In the genomic region with DNA sequence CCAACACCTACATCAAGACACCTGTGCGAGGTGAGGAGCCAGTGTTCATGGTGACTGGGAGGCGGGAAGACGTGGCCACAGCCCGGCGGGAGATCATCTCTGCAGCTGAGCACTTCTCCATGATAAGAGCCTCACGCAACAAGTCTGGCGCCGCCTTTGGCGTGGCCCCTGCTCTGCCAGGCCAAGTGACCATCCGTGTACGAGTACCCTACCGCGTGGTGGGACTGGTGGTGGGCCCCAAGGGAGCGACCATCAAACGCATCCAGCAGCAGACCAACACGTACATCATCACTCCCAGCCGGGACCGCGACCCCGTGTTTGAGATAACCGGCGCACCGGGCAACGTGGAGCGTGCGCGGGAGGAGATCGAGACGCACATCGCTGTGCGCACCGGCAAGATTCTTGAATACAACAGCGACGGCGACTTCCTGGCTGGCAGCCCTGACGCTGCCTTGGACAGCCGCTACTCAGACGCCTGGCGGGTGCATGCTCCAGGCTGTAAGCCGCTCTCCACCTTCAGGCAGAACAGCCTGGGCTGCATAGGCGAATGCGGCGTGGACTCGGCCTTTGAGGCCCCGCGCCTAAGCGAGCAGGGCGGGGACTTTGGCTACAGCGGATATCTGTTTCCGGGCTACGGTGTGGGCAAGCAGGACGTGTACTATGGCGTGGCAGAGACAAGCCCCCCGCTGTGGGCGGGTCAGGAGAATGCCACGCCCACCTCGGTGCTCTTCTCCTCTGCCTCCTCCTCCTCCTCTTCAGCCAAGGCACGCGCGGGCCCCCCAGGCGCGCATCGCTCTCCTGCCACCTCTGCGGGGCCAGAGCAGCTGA, we compare ENCODE assay signal across 8 mouse cellular contexts. TPM values are rescaled to one million over a fixed set of nuclear protein-coding genes. Genes with fewer than 3 reads are reported as not detected.
DNase-seq lines count a peak whose midpoint lies in the region; ATAC-seq and TF ChIP-seq lines count a peak whose summit lies in the region.

No protein-coding gene starts in this region.

- H3K36me3 ChIP-seq in forebrain, postnatal 0 days (ENCODE audit: insufficient read depth) = peaks cover 47% of the 10 kb centered on the region
- H3K36me3 ChIP-seq in liver, embryonic 14.5 days (replicated peaks; ENCODE audit: control insufficient read depth, insufficient read depth, low read depth) = no peaks in the 10 kb centered on the region
- H3K36me3 ChIP-seq in neural tube, embryonic 12.5 days = peaks cover 51% of the 10 kb centered on the region

- peak overlapping the region; percentile 78 for H3K4me2 ChIP-seq in forebrain, postnatal 0 days (ENCODE audit: low read depth)
- H3K4me2 ChIP-seq in liver, embryonic 14.5 days (ENCODE audit: low read depth) = peak overlapping the region; percentile 91
- H3K4me2 ChIP-seq in neural tube, embryonic 12.5 days (replicated peaks) = peak overlapping the region; percentile 89

- peak overlapping the region; percentile 60 for H3K4me3 ChIP-seq in forebrain, postnatal 0 days (ENCODE audit: low read depth, low read length)
- peak overlapping the region; percentile 61 to 64 for H3K4me3 ChIP-seq in liver, embryonic 14.5 days (ENCODE audit: insufficient read depth in 1 of 2, low read depth in 2 of 2, low read length in 2 of 2)
- peak overlapping the region; percentile 73 for H3K4me3 ChIP-seq in neural tube, embryonic 12.5 days

- ATAC-seq in forebrain, postnatal 0 days = no peak
- peak; percentile 84 for ATAC-seq in liver, embryonic 14.5 days (ENCODE audit: insufficient read depth)
- ATAC-seq in neural tube, embryonic 12.5 days (ENCODE audit: low FRiP score, low read depth) = no peak

- H3K9ac ChIP-seq in forebrain, postnatal 0 days = peak overlapping the region; percentile 56
- peak overlapping the region; percentile 63 for H3K9ac ChIP-seq in liver, embryonic 14.5 days (replicated peaks)
- peak overlapping the region; percentile 98 for H3K9ac ChIP-seq in neural tube, embryonic 12.5 days

- no peak for TF ChIP-seq EP300 in liver, embryonic 14.5 days (IDR thresholded peaks at IDR 0.05; ENCODE audit: low read depth)

- H3K27ac ChIP-seq in forebrain, postnatal 0 days (ENCODE audit: low read depth, low read length) = peak overlapping the region; percentile 66
- peak overlapping the region; percentile 42; the same call in 1 of the 2 replicates for H3K27ac ChIP-seq in liver, embryonic 14.5 days
- H3K27ac ChIP-seq in neural tube, embryonic 12.5 days = peak overlapping the region; percentile 42; the same call in 1 of the 2 replicates

- intact Hi-C loops in heart, postnatal 14 days (cut with DNase I) = no loop called here

- peak; percentile 78 for DNase-seq in Muller cell, postnatal 12 days (ENCODE audit: inconsistent ontology term)
- peak; percentile 79 to 85 for DNase-seq in cerebellum, adult 18-20 months
- peak; percentile 61 for DNase-seq in forebrain, postnatal 0 days
- DNase-seq in heart, postnatal 14 days = peak; percentile 80 to 82
- peak; percentile 74 to 84 for DNase-seq in kidney, postnatal 4 days
- peak; percentile 62 to 70 (median 67) for DNase-seq in liver, embryonic 14.5 days (ENCODE audit: low read depth in 3 of 3, low spot score in 3 of 3)
- DNase-seq in urinary bladder, postnatal 25 days (ENCODE audit: low spot score) = peak; percentile 71

- WGBS in forebrain, postnatal 0 days = 4% methylated on average over 64 of the region's 64 CpGs
- 5% methylated on average over 63 of the region's 64 CpGs for WGBS in liver, embryonic 14.5 days (ENCODE audit: insufficient replicate concordance)
- 10% methylated on average over 64 of the region's 64 CpGs for WGBS in neural tube, embryonic 12.5 days

- no peaks in the 10 kb centered on the region for H3K9me3 ChIP-seq in forebrain, postnatal 0 days (ENCODE audit: low read length)
- H3K9me3 ChIP-seq in liver, embryonic 14.5 days (ENCODE audit: control insufficient read depth, low read length) = no peaks in the 10 kb centered on the region
- H3K9me3 ChIP-seq in neural tube, embryonic 12.5 days = no peaks in the 10 kb centered on the region

- peaks cover 23% of the 10 kb centered on the region for H3K4me1 ChIP-seq in forebrain, postnatal 0 days (ENCODE audit: insufficient read depth)
- H3K4me1 ChIP-seq in liver, embryonic 14.5 days (replicated peaks; ENCODE audit: control insufficient read depth in 2 of 2, insufficient read depth in 2 of 2, low read length in 1 of 2) = peaks cover 5 to 9% of the 10 kb centered on the region in 2 experiments
- H3K4me1 ChIP-seq in neural tube, embryonic 12.5 days = peaks cover 69% of the 10 kb centered on the region

- no peaks in the 10 kb centered on the region for H3K27me3 ChIP-seq in forebrain, postnatal 0 days (ENCODE audit: insufficient read depth, low read length)
- peaks cover 6% of the 10 kb centered on the region for H3K27me3 ChIP-seq in liver, embryonic 14.5 days (ENCODE audit: control insufficient read depth, insufficient read depth, low read length)
- no peaks in the 10 kb centered on the region for H3K27me3 ChIP-seq in neural tube, embryonic 12.5 days (replicated peaks)

- TF ChIP-seq CTCF in forebrain, postnatal 0 days (IDR thresholded peaks at IDR 0.05; ENCODE audit: low read depth) = no peak
- TF ChIP-seq CTCF in liver, embryonic 14.5 days (IDR thresholded peaks at IDR 0.05; ENCODE audit: low read depth) = no peak; the same call in 1 of the 2 replicates

RNA-seq across cellular contexts. Expression of a gene that starts 4.1 kb away (rescaled TPM):
- 64.5 and 71.9 TPM in 2 replicates for total RNA-seq in forebrain, postnatal 0 days (2014; rRNA removed)
- polyA plus RNA-seq in forebrain, postnatal 0 days (2015; fragmentation: Nextera tagmentation; extraction: Ambion mirVana) = 16.2 and 20.5 TPM in 2 replicates
- 1 to 10 TPM in 1 of 2 experiments, under 1 TPM in 1; 0.81 to 2.0 TPM for total RNA-seq in heart, postnatal 14 days (2021)
- 1.1 and 1.3 TPM in 2 replicates for polyA plus RNA-seq in liver, embryonic 14.5 days (2012; rRNA removed)
- polyA plus RNA-seq in liver, embryonic 14.5 days (2014; fragmentation: Nextera tagmentation; extraction: Ambion mirVana) = 0.74 and 0.82 TPM in 2 replicates
- 41.9 and 43.3 TPM in 2 replicates for polyA plus RNA-seq in neural tube, embryonic 12.5 days (2016; fragmentation: Nextera tagmentation; extraction: Ambion mirVana)

RNA-seq across cellular contexts. Expression of a gene that starts 11.8 kb away (rescaled TPM):
- not detected in 2 replicates for total RNA-seq in forebrain, postnatal 0 days (2014; rRNA removed)
- 0.33 TPM in 1 of 2 replicates, not detected in the other for polyA plus RNA-seq in forebrain, postnatal 0 days (2015; fragmentation: Nextera tagmentation; extraction: Ambion mirVana)
- total RNA-seq in heart, postnatal 14 days (2021) = under 1 TPM in 1 of 2 experiments, not detected in 1; 0.33 TPM
- 0.39 and 0.52 TPM in 2 replicates for polyA plus RNA-seq in liver, embryonic 14.5 days (2012; rRNA removed)
- polyA plus RNA-seq in liver, embryonic 14.5 days (2014; fragmentation: Nextera tagmentation; extraction: Ambion mirVana) = 0.25 TPM in 1 of 2 replicates, not detected in the other
- 0.29 and 0.57 TPM in 2 replicates for polyA plus RNA-seq in neural tube, embryonic 12.5 days (2016; fragmentation: Nextera tagmentation; extraction: Ambion mirVana)

RNA-seq across cellular contexts. Expression of a gene that starts 16.6 kb away (rescaled TPM):
- total RNA-seq in forebrain, postnatal 0 days (2014; rRNA removed) = 52.2 and 55.5 TPM in 2 replicates
- 186 and 202 TPM in 2 replicates for polyA plus RNA-seq in forebrain, postnatal 0 days (2015; fragmentation: Nextera tagmentation; extraction: Ambion mirVana)
- total RNA-seq in heart, postnatal 14 days (2021) = 10 to 100 TPM; 77.7 TPM
- 63.1 and 73.1 TPM in 2 replicates for polyA plus RNA-seq in liver, embryonic 14.5 days (2012; rRNA removed)
- polyA plus RNA-seq in liver, embryonic 14.5 days (2014; fragmentation: Nextera tagmentation; extraction: Ambion mirVana) = 60.5 and 62.0 TPM in 2 replicates
- polyA plus RNA-seq in neural tube, embryonic 12.5 days (2016; fragmentation: Nextera tagmentation; extraction: Ambion mirVana) = 143 and 145 TPM in 2 replicates

RNA-seq across cellular contexts. Expression of a gene that starts 17.2 kb away (rescaled TPM):
- total RNA-seq in forebrain, postnatal 0 days (2014; rRNA removed) = 102 and 116 TPM in 2 replicates
- 29.3 and 30.8 TPM in 2 replicates for polyA plus RNA-seq in forebrain, postnatal 0 days (2015; fragmentation: Nextera tagmentation; extraction: Ambion mirVana)
- 10 to 100 TPM; 55.4 to 60.0 TPM for total RNA-seq in heart, postnatal 14 days (2021)
- 22.7 and 27.2 TPM in 2 replicates for polyA plus RNA-seq in liver, embryonic 14.5 days (2012; rRNA removed)
- polyA plus RNA-seq in liver, embryonic 14.5 days (2014; fragmentation: Nextera tagmentation; extraction: Ambion mirVana) = 17.9 and 20.9 TPM in 2 replicates
- 60.0 and 61.6 TPM in 2 replicates for polyA plus RNA-seq in neural tube, embryonic 12.5 days (2016; fragmentation: Nextera tagmentation; extraction: Ambion mirVana)

RNA-seq across cellular contexts. Expression of a gene that starts 26.6 kb away (rescaled TPM):
- 49.4 and 71.3 TPM in 2 replicates for total RNA-seq in forebrain, postnatal 0 days (2014; rRNA removed)
- 51.4 and 52.9 TPM in 2 replicates for polyA plus RNA-seq in forebrain, postnatal 0 days (2015; fragmentation: Nextera tagmentation; extraction: Ambion mirVana)
- 100 to 1,000 TPM; 128 TPM for total RNA-seq in heart, postnatal 14 days (2021)
- polyA plus RNA-seq in liver, embryonic 14.5 days (2012; rRNA removed) = 45.2 and 58.7 TPM in 2 replicates
- 115 and 132 TPM in 2 replicates for polyA plus RNA-seq in liver, embryonic 14.5 days (2014; fragmentation: Nextera tagmentation; extraction: Ambion mirVana)
- 27.6 and 27.9 TPM in 2 replicates for polyA plus RNA-seq in neural tube, embryonic 12.5 days (2016; fragmentation: Nextera tagmentation; extraction: Ambion mirVana)
